Mouse (Mus musculus) cerebellum, adult 11-12 months (tissue): Measurements from ENCODE around the gene Capza2.
"Not testable (repeated sequence)": the region's sequence is repeated elsewhere in the genome, so short reads cannot be mapped to it uniquely, and the experiment has no call there.

Experiments used
- DNase-seq: peaks from one replicate; pipeline ENCODE4 v3.0.0; 2022

The Capza2 gene

DNA sequence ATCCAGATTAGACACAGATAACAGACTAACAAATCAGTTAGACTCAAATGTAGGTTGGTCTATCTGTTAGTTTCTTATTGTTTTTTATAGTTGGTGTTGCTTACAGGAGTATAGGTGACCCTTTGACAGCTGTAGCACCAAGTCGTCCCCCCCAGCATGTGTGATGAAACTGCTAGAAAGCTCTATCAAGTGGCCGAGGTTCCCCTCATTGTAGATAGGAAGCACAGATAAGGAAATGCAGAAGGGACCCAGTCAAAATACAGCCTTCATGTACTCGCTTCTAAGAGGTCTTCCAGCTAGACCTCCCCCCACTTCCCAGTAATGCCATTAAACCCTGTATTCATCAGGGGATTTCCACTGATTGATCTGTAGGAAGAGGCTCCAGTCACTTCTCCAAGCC is 6.7 kb downstream of the Capza2 start:
- DNase-seq, result no peak

DNA sequence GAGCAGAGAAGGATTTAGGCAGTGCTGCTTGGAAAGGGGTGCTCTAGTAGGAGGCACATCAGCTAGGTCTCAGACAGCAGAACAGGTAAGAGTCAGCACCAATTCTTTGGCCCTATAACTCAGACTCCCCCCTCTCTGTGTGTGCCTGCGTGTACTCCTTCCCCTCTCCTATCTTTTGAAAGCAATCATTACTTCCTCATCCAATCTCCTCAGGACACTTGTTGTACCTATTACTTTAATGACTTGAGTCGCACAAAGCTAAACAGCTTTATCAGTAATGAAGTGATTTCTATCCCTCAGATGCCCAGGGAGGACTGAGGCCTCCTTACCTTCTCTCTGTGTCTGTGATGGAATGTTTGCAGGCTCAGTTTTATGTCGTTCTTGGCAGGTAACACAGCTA is 10.1 kb downstream of the Capza2 start:
- no peak for DNase-seq

DNA sequence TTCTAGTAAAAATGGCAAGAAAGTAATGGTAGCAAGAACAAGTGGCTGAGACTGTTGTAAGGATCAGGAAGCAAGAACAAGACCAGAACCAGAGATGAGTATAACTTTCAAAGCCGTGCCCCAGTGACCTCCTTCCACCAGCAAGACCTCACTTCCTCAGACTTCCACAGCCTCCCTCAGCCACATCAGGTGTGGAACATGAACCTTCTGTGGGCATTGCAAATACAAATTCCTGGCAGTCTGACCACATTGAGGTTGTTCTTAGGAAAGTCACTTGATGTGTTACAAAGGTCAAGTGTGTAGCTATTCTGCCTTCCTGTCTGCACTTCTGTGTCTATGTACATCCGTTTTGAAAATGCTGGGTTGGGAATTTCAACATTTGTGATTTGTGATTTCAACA is 16.1 kb downstream of the Capza2 start:
- DNase-seq, result no peak

DNA sequence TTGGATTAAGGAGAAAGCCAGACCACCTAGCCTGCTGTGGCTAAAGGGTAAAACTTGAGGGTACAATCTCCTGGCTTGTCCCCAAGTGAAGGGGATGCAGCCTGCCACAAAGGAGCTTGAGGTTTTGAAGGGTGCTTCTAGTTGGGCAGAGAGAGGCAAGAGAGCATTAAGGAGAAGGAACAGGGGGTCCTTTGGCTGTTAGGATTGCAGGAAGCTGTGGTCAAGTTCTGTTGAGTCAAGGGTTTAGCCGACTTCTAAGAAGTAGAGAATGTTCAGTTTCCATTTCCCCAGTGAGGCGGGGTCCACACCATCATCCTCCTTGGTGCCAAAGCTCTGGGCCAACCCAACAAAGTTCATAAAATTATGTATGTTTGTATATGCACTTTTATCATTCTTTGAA is 19.0 kb downstream of the Capza2 start:
- no peak for DNase-seq

DNA sequence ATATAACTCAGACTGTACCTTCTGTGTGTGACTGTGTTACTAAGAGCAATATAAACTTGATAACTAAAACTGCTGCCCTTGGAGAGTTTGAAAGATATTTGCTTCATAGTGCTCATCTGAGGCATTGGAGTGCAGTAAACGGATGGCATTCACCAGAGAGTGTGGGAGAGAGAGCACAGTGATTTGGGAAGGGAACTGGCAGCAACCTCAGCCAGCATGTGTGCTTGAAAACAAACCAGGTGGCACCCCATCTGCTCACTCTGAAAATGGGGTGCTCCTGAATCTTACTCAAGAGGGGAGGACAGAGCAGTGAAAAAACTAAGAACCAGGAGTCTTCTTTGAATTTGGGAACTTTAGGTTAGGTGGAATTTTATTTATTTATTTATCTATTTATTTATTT is 21.3 kb downstream of the Capza2 start:
- peak; percentile 90 for DNase-seq

DNA sequence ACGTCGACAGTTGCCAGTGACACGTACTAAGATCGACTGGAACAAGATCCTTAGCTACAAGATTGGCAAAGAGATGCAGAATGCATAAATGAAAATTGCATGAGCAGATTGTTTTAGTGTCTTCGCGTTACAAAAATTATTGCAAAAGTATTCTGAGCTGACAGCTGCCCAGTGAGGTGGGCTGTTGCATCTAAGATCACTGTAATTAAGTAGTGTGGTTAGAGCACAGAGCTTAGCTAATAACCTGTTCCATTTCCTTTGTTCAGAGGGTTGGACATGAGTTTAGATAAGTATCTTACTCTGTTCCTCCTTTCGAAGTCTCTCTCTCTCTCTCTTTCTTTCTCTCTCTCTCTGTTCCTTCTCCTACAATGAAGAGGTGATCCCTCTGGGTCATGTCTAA is 29.3 kb downstream of the Capza2 start:
- DNase-seq, result no peak

DNA sequence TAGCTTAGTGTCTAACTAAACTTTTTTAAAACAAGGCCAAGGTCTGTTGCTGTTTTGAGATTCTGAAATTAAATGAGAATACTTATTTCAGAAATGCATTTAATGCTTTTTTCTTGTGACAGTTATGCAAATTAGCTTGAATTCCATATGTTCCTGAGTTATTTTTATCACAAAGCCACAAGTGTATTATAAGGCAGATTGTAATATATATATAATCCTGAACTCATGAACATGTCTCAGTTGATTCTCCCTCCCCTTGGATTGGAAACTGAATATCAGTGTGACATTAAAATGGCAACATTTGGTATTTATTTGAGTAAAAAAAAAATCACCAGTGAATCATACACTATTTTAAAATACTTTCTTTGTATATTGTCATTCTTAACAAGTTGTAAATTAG is 30.0 kb downstream of the Capza2 start:
- DNase-seq, result no peak

DNA sequence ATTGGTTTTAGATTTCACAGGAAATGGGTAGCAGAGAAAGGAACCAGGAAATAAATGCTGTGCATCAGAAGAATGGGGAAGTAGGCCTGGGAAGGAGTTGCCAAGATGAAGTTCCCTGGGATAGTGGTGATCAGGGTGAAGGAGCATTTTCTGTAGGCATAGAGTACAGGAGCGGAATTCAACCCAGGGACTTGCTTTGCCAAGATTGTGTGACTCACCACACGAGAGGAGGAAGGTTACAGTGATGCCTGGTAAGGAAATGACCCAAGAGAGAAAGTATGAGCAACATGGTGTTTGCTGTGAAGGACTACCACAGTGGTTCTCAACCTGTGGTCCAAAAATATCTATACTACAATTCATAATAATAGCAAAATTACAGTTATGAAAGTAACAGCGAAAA is 31.8 kb downstream of the Capza2 start:
- DNase-seq, result no peak

DNA sequence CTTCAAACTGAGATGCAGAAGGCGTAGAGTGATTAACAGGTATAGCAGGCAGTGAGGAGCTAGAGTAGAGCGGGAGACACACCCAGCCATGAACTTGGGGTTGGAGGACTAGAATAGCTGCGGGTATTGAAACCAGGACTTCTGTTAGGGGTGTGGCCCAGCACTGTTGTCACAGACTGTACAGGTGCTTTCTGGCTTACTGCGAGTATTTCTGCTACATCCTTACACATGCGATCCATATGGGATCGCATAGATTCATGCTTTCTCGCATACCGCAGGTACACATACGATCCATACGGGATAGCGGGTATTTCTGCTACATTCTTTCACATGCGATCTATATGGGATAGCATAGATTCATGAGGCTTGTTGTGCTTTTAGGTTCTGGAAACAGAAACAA is 32.3 kb downstream of the Capza2 start:
- DNase-seq, result no peak

DNA sequence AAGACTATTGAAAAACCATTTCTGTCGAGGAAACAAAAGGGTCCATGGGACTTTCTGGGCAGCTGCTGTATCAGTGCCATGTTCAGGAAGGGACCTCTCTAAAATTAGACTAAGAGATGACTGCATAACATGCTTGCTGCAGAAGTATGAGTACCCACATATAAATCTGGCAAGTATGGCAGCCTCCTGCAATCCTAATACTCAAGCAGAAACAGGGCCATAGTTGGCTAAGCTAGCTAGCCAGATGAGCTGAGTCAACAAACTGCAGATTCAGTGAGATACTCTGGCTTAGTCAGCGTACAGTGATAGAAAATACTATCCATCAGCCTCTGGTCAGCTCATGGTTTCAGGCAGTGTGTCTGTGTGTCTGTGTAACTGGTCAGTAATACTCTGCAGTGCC is 33.8 kb downstream of the Capza2 start:
- no peak for DNase-seq

DNA sequence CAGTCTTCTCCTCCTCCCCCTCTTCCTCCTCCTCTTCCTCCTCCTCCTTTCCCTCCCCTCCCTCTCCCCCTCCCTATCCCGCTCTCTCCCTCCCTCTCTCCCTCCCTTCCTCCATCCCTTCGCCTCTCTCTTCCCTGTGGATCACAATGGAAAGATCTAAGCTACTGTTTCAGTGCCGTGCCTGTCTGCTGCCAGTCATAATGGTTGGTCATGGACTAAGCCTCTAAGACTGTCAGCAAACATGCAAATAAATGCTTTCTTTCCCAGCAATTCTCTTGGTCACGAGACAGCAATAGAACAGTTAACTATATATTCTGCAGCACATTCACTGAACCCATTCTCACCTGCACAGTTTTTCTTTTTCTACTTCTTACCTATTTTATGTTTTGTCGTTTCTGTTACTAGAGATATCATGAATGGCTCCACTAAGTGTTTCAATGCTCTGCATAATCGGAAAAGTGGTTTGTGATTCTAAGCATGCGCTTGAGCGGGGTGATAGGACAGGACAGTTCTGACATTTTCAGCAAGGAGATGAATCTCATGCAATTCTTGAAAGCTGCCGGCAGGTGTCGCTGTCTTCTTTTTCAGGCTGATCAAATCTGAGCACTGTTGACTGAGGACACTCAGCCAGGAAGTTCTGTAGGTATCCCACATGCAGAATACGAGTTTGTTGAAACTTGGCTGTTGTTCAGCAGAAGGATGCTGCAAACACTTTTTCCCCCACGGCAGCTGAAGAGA is 39.2 kb downstream of the Capza2 start:
- DNase-seq, result peak; percentile 38

DNA sequence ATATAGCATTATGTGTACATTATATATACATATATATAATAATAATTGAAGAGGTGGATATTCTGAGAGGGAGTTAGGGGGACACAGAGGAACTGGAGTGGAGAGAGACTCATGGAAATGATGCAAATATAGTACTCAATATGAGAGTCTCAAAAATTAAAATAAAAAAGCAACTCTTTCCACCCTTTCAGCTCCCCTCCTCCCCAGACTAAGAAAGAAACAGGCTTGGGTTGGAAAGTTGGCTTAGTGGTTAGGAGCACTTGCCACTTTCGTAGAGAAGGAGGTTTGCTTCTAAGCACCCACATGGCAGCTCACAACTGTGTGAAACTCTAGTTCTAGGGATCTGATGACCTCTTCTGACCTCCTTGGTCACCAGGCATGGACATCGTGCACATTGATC is 41.0 kb downstream of the Capza2 start:
- no peak for DNase-seq

DNA sequence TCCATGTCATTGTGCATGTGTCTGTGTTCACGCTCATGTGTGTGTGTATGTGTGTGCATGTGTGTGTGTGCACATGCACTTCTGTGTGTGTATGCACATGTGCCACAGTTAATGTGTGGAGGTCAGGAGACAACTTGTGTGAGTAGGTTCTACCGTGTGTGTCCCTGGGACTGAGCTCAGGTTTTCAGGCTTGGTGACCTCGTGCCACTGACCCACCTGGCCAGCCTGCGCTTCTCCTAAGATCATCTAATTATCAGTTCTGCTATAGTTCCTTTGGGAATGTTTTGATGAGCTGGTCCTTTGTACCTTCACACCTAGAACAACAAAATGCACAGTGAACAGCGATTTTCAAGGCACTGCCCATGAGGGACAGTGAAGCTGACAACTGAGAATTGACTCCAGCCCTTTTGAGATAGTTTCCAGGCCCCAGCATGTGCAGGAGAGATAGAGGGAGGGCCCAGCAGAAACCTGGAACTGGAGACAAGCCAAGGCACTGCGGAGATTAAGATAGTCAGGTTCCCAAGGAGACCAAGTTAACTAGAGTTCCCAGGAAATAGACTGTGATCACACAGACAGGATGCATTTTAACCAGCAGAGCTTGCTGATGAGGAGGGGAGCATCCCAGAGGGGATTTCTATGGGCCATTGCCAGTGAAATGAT is 44.4 kb downstream of the Capza2 start:
- DNase-seq, result no peak

DNA sequence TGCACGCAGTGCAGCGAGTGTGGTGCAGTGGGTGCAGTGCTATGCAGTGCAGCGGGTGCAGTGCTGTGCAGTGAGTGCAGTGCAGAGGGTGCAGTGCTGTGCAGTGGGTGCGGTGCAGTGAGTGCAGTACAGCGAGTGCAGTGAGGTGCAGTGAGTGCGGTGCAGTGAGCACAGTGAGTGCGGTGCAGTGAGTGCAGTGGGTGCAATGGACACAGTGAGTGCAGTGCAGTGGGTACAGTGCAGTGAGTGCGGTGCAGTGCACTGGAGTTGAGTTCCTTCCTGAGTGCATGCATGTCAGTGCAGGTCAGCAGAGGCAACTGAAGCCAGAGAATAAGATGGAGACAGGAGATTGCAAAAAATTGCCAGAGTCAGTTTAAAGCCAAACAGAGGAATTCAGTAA is 45.8 kb downstream of the Capza2 start:
- no peak for DNase-seq

DNA sequence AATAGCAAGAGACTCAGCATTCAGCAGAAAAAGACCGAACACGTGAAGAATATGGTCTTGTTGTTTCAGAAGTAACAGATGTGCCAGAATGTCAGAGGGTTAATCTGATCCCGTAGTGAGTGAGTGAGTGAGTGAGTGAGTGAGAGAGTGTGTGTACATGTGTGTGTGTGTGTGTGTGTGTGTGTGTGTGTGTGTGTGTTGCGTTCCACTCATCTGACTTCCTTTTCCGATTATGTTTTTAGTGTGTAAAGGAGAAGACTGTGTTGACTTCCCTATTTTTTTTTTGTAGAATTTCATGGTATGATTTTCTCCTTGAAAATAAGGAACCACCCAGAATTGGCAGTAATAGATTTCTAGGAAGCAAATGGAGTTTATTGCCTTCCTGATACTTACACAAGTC is 52.6 kb downstream of the Capza2 start:
- DNase-seq, result no peak

DNA sequence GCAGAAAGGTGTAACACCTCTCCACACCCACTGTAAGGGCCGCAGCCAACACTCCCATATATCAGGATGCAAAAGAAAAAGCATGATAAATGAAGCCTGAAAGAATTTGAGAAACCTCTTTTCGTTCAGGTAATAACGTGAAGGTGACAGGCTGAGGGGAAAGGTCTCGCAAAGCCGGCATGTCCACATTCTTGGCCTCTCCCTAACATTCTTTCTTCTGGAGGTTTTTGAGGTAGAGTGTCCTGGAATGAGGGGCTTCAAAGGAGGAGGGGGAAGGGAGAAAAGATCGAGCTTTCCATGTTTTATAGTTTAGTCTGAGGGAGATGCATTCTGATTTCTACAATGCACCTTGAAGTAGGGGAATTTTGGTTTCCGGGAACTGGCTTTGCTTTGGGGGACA is 56.6 kb downstream of the Capza2 start, which contains the start of gene St7:
Gene St7 (plus strand): TSS at position 287 of the 400 bp plus-strand sequence.
- no peak for DNase-seq

DNA sequence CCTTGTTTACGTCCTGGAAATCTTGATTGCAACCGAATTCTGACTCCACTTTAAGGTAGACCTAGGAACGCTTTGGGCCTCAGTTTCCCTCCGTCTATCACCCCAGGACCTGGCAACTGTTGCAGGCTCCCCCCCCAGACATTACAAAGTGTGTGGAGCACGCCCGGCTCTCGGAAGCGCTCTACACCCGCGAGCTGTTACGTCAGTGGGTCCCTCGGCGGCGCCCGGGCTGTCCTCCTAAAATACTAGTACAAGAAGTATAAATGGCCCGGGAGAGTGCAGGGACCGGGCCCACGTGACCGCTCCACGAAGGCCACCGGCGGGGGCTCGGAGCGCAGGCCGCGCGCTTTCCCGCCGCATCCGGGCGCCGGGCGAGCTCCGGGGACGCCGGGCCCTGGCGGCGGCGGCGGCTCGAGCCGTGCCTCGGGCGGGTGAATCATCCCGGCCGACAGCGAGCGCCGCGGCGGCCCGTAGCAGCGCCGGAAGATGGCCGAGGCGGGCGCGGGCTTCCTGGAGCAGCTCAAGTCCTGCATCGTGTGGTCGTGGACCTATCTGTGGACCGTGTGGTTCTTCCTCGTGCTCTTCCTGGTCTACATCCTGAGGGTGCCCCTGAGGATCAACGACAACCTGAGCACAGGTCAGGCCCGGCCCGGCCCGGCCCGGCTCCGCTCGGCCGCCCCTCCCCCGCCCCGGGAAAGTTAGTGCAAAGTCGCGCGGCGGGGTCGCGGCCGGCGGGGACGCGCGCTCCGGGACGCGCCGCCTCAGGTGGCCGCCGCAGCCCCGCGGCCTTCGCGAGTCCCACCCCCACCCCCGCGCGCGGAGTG is 57.9 kb downstream of the Capza2 start:
- peak; percentile 65 for DNase-seq

DNA sequence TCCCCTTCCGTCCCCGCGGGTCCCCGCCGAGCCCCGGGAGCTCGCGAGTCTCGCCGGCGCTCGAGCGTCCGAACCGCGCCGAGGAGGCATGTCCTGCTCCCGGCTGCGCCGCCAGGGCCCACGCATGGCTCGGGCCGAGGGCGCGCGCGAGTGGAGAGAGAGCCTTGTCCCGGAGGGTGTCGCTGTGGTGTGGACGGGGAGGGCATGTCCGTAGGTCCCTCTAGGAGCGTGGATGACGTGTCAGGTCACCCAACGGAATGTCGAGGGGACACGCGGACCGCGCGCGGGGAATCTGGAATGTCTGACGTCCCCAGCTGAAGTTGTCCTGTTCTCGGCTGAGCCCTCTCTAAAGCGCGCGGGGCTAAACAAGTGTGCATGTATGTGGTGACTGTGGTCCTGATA is 58.5 kb downstream of the Capza2 start:
- peak; percentile 79 for DNase-seq

DNA sequence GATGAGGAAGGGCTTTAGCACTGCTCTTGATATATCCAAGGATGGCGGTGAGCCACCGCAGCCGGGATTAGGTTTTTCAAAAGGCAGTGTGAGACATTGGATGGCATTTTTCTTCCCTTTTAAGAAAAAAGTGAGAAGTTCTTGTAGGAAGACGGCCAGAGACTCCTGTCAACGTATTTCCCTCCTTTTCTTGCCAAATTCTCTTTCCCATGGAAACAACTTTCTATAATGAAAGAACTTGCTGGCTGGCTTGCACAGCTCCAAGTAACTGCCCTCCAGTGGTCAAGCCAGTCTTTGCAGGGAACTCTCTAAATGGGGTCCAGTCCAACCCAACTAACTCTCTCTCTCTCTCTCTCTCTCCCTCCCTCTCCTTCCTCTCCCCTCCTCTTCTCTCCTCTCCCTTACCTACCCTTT is 60.3 kb downstream of the Capza2 start:
- peak; percentile 31 for DNase-seq

DNA sequence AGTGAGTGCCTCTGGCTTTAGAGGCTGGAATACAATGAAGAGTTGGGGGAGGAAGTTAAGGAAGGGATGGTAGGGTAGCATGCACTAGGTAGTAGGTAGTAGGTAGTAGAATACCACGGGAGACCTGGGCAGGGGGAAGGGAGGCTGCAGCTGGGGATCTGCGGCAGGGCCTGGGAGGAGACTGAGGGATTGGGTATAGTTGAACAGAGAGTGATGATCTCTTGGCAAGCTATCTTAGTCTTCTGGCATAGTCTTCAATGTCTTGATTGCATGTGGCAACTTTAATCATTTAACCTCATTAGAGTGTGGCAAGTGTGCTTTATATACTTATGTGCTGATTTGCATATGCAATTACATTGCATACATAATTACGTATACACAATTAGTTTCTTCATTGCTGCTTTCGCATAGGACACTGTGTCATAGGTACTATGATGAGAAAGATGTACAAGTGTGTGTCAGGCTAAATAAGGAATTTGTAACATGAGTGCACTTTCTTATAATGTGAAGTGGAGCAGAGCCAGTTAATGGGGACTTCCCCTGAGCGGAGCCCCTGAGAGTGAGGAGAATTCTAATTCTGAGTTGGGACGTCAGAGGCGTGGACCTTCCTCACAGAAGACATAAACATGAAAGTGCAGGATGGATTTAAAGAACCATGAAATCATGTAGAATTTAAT is 65.0 kb downstream of the Capza2 start:
- no peak for DNase-seq

DNA sequence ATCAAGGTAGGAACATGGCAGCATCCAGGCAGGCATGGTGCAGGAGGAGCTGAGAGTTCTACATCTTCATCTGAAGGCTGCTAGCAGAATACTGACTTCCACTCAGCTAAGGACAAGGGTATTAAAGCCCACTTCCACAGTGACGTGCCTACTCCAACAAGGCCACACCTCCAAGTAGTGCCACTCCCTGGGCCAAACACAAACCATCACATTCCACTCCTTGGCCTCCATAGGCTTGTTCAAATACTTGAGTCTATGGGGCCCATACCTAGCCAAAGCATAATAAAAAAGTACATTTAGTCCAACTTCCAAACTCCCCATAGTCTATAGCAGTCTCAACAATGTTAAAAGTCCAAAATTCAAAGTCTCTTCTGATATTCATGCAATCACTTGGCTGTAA is 68.0 kb downstream of the Capza2 start:
- DNase-seq, result not testable (repeated sequence)

DNA sequence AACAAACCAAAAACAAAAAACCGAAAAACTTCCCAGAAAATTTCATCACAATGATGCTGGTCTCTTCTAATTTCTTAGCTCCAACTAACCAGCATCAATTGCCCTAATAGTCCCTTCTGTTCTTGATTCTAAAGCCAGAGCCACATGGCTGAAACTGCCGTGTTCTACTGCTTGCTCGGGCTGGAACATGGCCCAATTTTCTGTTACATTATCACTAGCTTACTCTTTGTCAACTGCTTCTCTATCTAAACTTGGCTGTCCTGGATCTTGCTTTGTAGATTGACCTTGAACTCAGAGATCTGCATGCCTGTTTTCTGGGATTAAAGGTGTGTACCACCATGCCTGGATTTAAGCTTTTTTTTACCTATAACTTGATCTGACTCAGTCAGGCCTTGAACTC is 69.9 kb downstream of the Capza2 start:
- DNase-seq, result no peak
